Mouse (Mus musculus): Measurements from ENCODE around the gene Stra6l. TPM values are rescaled to one million over a fixed set of nuclear protein-coding genes. Genes with fewer than 3 reads are reported as not detected.

Stra6l gene
- polyA plus RNA-seq, 1 experiment from 2014 or later = 0.43 TPM

GRCm38 (mm10) chr4:45849419-45849818 is 955 bp downstream of the Stra6l start:
- Histone ChIP-seq H3K4me1 (peaks cover 10% of the 10 kb centered on the region; the same call in 1 of the 2 replicates), H3K9me3 (replicated peaks) (no peaks in the 10 kb centered on the region), H3K36me3 (no peaks in the 10 kb centered on the region), H3K9ac (no peak overlapping the region), H3K27me3 (peaks cover 20% of the 10 kb centered on the region; the same call in 1 of the 2 replicates), H3K27ac (no peak overlapping the region), H3K4me3 (no peak overlapping the region), H3K4me2 (replicated peaks) (no peak overlapping the region)
- 30% methylated on average over 1 of the region's 1 CpGs for WGBS
- ATAC-seq (ENCODE audit: low FRiP score) = no peak

GRCm38 (mm10) chr4:45851640-45852051 is 3.2 kb downstream of the Stra6l start:
- Histone ChIP-seq H3K9me3 (replicated peaks) (no peaks in the 10 kb centered on the region), H3K36me3 (no peaks in the 10 kb centered on the region), H3K27ac (peak overlapping the region; percentile 40; the same call in 1 of the 2 replicates), H3K9ac (no peak overlapping the region), H3K27me3 (peaks cover 20% of the 10 kb centered on the region; the same call in 1 of the 2 replicates), H3K4me1 (peaks cover 13% of the 10 kb centered on the region; the same call in 1 of the 2 replicates), H3K4me2 (replicated peaks) (no peak overlapping the region), H3K4me3 (no peak overlapping the region)
- ATAC-seq (ENCODE audit: low FRiP score) = peak; percentile 40; the same call in 1 of the 2 replicates
- 12% methylated on average over 3 of the region's 3 CpGs for WGBS

GRCm38 (mm10) chr4:45853496-45854246 is 5.2 kb downstream of the Stra6l start:
- WGBS = 81% methylated on average over 15 of the region's 15 CpGs
- no peak for ATAC-seq (ENCODE audit: low FRiP score)

GRCm38 (mm10) chr4:45855803-45856424 is 7.5 kb downstream of the Stra6l start:
- no peak overlapping the region for H3K4me2 ChIP-seq (replicated peaks)
- ATAC-seq (ENCODE audit: low FRiP score) = peak; percentile 46; the same call in 1 of the 2 replicates
- H3K9ac ChIP-seq = no peak overlapping the region
- peaks cover 6% of the 10 kb centered on the region; the same call in 1 of the 2 replicates for H3K27me3 ChIP-seq
- H3K9me3 ChIP-seq (replicated peaks) = no peaks in the 10 kb centered on the region
- WGBS = 49% methylated on average over 19 of the region's 19 CpGs
- no peaks in the 10 kb centered on the region for H3K36me3 ChIP-seq
- H3K4me3 ChIP-seq = no peak overlapping the region
- no peak overlapping the region for H3K27ac ChIP-seq
- peaks cover 9% of the 10 kb centered on the region; the same call in 1 of the 2 replicates for H3K4me1 ChIP-seq

More at GRCm38 (mm10) chr4:45853496-45854246, 5.2 kb downstream of the Stra6l start:
- no peaks in the 10 kb centered on the region for H3K36me3 ChIP-seq
- H3K27me3 ChIP-seq = peaks cover 9% of the 10 kb centered on the region; the same call in 1 of the 2 replicates
- no peak overlapping the region for H3K9ac ChIP-seq
- H3K27ac ChIP-seq = no peak overlapping the region
- H3K9me3 ChIP-seq (replicated peaks) = no peaks in the 10 kb centered on the region
- H3K4me3 ChIP-seq = no peak overlapping the region
- no peak overlapping the region for H3K4me2 ChIP-seq (replicated peaks)
- H3K4me1 ChIP-seq = peaks cover 13% of the 10 kb centered on the region; the same call in 1 of the 2 replicates

- Histone ChIP-seq H3K4me2 (replicated peaks) (no peak overlapping the region), H3K4me1 (no peaks in the 10 kb centered on the region), H3K27ac (no peak overlapping the region), H3K9ac (no peak overlapping the region), H3K4me3 (no peak overlapping the region), H3K9me3 (replicated peaks) (no peaks in the 10 kb centered on the region), H3K36me3 (no peaks in the 10 kb centered on the region), H3K27me3 (no peaks in the 10 kb centered on the region)
- WGBS = 62% methylated on average over 5 of the region's 5 CpGs
- ATAC-seq (ENCODE audit: low FRiP score) = no peak
Observed at GRCm38 (mm10) chr4:45861160-45861559, 12.7 kb downstream of the Stra6l start.

- no peak for ATAC-seq (ENCODE audit: low FRiP score)
- WGBS = 65% methylated on average over 8 of the region's 8 CpGs
- Histone ChIP-seq H3K9me3 (replicated peaks) (no peaks in the 10 kb centered on the region), H3K4me1 (peaks cover 4% of the 10 kb centered on the region), H3K36me3 (no peaks in the 10 kb centered on the region), H3K27ac (no peak overlapping the region), H3K9ac (no peak overlapping the region), H3K4me3 (no peak overlapping the region), H3K27me3 (no peaks in the 10 kb centered on the region; the same call in 1 of the 2 replicates), H3K4me2 (replicated peaks) (no peak overlapping the region)
Observed at GRCm38 (mm10) chr4:45867416-45867815, 19.0 kb downstream of the Stra6l start.

GRCm38 (mm10) chr4:45869021-45869815 is 20.8 kb downstream of the Stra6l start:
- ATAC-seq (ENCODE audit: low FRiP score) = no peak
- no peak overlapping the region for H3K27ac ChIP-seq
- H3K36me3 ChIP-seq = no peaks in the 10 kb centered on the region
- peak overlapping the region; percentile 25; the same call in 1 of the 2 replicates for H3K9ac ChIP-seq
- peak overlapping the region; percentile 33 for H3K4me2 ChIP-seq (replicated peaks)
- no peaks in the 10 kb centered on the region for H3K9me3 ChIP-seq (replicated peaks)
- 0 out of 2 replicates have a peak overlapping the region, but pooled peaks have one; percentile 1 for H3K4me3 ChIP-seq
- H3K4me1 ChIP-seq = peaks cover 4% of the 10 kb centered on the region
- 22% methylated on average over 23 of the region's 24 CpGs for WGBS
- H3K27me3 ChIP-seq = no peaks in the 10 kb centered on the region; the same call in 1 of the 2 replicates

GRCm38 (mm10) chr4:45872147-45872546 is 23.7 kb downstream of the Stra6l start:
- H3K4me3 ChIP-seq = no peak overlapping the region
- no peak overlapping the region for H3K4me2 ChIP-seq (replicated peaks)
- no peak overlapping the region for H3K27ac ChIP-seq
- 0 out of 2 replicates have a peak, but pooled peaks cover 7% of the 10 kb centered on the region for H3K9me3 ChIP-seq (replicated peaks)
- WGBS = 100% methylated on average over 1 of the region's 2 CpGs
- ATAC-seq (ENCODE audit: low FRiP score) = no peak
- H3K27me3 ChIP-seq = no peaks in the 10 kb centered on the region; the same call in 1 of the 2 replicates
- H3K9ac ChIP-seq = no peak overlapping the region
- peaks cover 4% of the 10 kb centered on the region for H3K4me1 ChIP-seq
- H3K36me3 ChIP-seq = no peaks in the 10 kb centered on the region

- no peak overlapping the region for H3K27ac ChIP-seq
- H3K4me3 ChIP-seq = no peak overlapping the region
- 44% methylated on average over 5 of the region's 5 CpGs for WGBS
- H3K36me3 ChIP-seq = no peaks in the 10 kb centered on the region
- no peak for ATAC-seq (ENCODE audit: low FRiP score)
- H3K4me2 ChIP-seq (replicated peaks) = no peak overlapping the region
- no peak overlapping the region for H3K9ac ChIP-seq
- no peaks in the 10 kb centered on the region; the same call in 1 of the 2 replicates for H3K27me3 ChIP-seq
- no peaks in the 10 kb centered on the region for H3K4me1 ChIP-seq
- H3K9me3 ChIP-seq (replicated peaks) = 0 out of 2 replicates have a peak, but pooled peaks cover 7% of the 10 kb centered on the region
Observed at GRCm38 (mm10) chr4:45878929-45879328, 30.5 kb downstream of the Stra6l start.

GRCm38 (mm10) chr4:45882521-45882920 is 34.1 kb downstream of the Stra6l start:
- Histone ChIP-seq H3K9ac (no peak overlapping the region), H3K27ac (no peak overlapping the region), H3K36me3 (no peaks in the 10 kb centered on the region), H3K9me3 (replicated peaks) (no peaks in the 10 kb centered on the region), H3K4me1 (no peaks in the 10 kb centered on the region), H3K4me2 (replicated peaks) (no peak overlapping the region), H3K27me3 (no peaks in the 10 kb centered on the region; the same call in 1 of the 2 replicates), H3K4me3 (no peak overlapping the region)
- 82% methylated on average over 9 of the region's 9 CpGs for WGBS
- no peak for ATAC-seq (ENCODE audit: low FRiP score)

GRCm38 (mm10) chr4:45883250-45883649 is 34.8 kb downstream of the Stra6l start:
- Histone ChIP-seq H3K36me3 (no peaks in the 10 kb centered on the region), H3K27ac (no peak overlapping the region), H3K27me3 (no peaks in the 10 kb centered on the region; the same call in 1 of the 2 replicates), H3K9ac (no peak overlapping the region), H3K4me1 (no peaks in the 10 kb centered on the region), H3K9me3 (replicated peaks) (no peaks in the 10 kb centered on the region), H3K4me3 (no peak overlapping the region), H3K4me2 (replicated peaks) (no peak overlapping the region)
- 94% methylated on average over 16 of the region's 16 CpGs for WGBS
- ATAC-seq (ENCODE audit: low FRiP score) = no peak

GRCm38 (mm10) chr4:45889487-45889886 is 41.0 kb downstream of the Stra6l start:
- Histone ChIP-seq H3K36me3 (no peaks in the 10 kb centered on the region), H3K4me3 (no peak overlapping the region), H3K4me1 (peaks cover 9% of the 10 kb centered on the region), H3K27me3 (no peaks in the 10 kb centered on the region), H3K27ac (no peak overlapping the region), H3K9me3 (replicated peaks) (no peaks in the 10 kb centered on the region), H3K4me2 (replicated peaks) (no peak overlapping the region), H3K9ac (no peak overlapping the region)
- 56% methylated on average over 6 of the region's 6 CpGs for WGBS
- no peak for ATAC-seq (ENCODE audit: low FRiP score)

Measured in hindbrain, embryonic 12.5 days (tissue).